19 mouse cellular contexts compared by ENCODE assay signal in the genomic region with DNA sequence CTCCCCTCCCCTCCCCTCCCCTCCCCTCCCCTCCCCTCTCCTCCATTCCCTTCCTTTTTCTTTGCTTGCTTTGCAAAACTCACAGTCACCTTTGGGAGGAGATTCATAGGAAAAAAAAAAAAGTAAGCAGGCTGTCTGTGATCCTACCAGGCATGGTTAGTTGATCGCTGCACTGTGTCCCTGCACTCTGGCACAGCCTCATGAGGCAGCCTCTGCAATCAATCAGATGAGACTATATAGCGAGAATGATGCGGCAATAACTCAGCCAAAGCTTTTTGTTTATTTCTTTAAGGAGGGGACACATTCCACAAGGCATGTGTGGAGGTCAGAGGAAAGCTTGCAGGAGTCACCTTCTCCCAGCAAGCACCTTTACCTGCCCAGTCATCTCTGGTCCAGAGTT.
DNase-seq lines count a peak whose midpoint lies in the region; ATAC-seq and TF ChIP-seq lines count a peak whose summit lies in the region.
"Had no signal": no experiment of that assay in that cellular context is flagged by ENCODE, and none has a peak within 500 bp of the region (broad histone marks: within the 10 kb centered on the region; RNA-seq: fewer than 3 reads in every experiment).

No protein-coding gene starts in this region.

- 32% methylated on average over 3 of the region's 3 CpGs for WGBS in kidney, adult 2 months
- 70% methylated on average over 3 of the region's 3 CpGs for WGBS in embryonic facial prominence, embryonic 10.5 days
- WGBS in kidney, embryonic 15.5 days: 25% methylated on average over 3 of the region's 3 CpGs

- H3K4me1 ChIP-seq in kidney, adult 2 months (ENCODE audit: control insufficient read depth, insufficient read depth, low read length): no peaks in the 10 kb centered on the region
- peaks cover 41% of the 10 kb centered on the region for H3K4me1 ChIP-seq in embryonic facial prominence, embryonic 10.5 days
- H3K4me1 ChIP-seq in kidney, embryonic 15.5 days: peaks cover 50% of the 10 kb centered on the region
- H3K4me1 ChIP-seq: forebrain, embryonic 13.5 days; liver, embryonic 13.5 days; neural tube, embryonic 12.5 days had no signal

- H3K27ac ChIP-seq in kidney, adult 2 months (ENCODE audit: insufficient read depth, low read depth, low read length): no peak overlapping the region
- H3K27ac ChIP-seq in embryonic facial prominence, embryonic 10.5 days (replicated peaks): 0 out of 2 replicates have a peak overlapping the region, but pooled peaks have one; percentile 10
- H3K27ac ChIP-seq in kidney, embryonic 15.5 days: peak overlapping the region; percentile 63
- no peak overlapping the region for H3K27ac ChIP-seq in layer of hippocampus, adult 2 months
- H3K27ac ChIP-seq: forebrain, embryonic 13.5 days; liver, embryonic 13.5 days; lung, embryonic 15.5 days; macrophage; midbrain, embryonic 12.5 days; neural tube, embryonic 12.5 days had no signal

- H3K9me3 ChIP-seq in embryonic facial prominence, embryonic 10.5 days: no peaks in the 10 kb centered on the region
- no peaks in the 10 kb centered on the region for H3K9me3 ChIP-seq in kidney, embryonic 15.5 days (replicated peaks)
- H3K9me3 ChIP-seq: forebrain, embryonic 13.5 days; limb, embryonic 13.5 days; liver, embryonic 13.5 days; lung, embryonic 15.5 days; midbrain, embryonic 12.5 days; neural tube, embryonic 12.5 days had no signal

- peak; percentile 27 for DNase-seq in kidney, adult 2 months
- no peak for DNase-seq in kidney, postnatal 14 days
- no peak for DNase-seq in embryonic facial prominence, embryonic 10.5 days (ENCODE audit: low spot score)
- DNase-seq in spleen, adult 18-20 months: no peak
- no peak for DNase-seq in layer of hippocampus, adult 2 months (ENCODE audit: low spot score in 2 of 2)
- no peak for DNase-seq in layer of hippocampus, adult 9-11 months
- DNase-seq: cerebellum, adult 8-10 months; gastrocnemius, postnatal 14 days; liver, embryonic 13.5 days; right cerebral cortex, postnatal 4 days had no signal

- H3K27me3 ChIP-seq in kidney, adult 2 months (replicated peaks; ENCODE audit: control insufficient read depth, insufficient read depth, low read length): no peaks in the 10 kb centered on the region
- H3K27me3 ChIP-seq in embryonic facial prominence, embryonic 10.5 days (replicated peaks; ENCODE audit: low read depth, poor library complexity, severe bottlenecking): no peaks in the 10 kb centered on the region
- H3K27me3 ChIP-seq in kidney, embryonic 15.5 days: no peaks in the 10 kb centered on the region
- H3K27me3 ChIP-seq: forebrain, embryonic 13.5 days; limb, embryonic 13.5 days; liver, embryonic 13.5 days; lung, embryonic 15.5 days; midbrain, embryonic 12.5 days; neural tube, embryonic 12.5 days had no signal

- H3K4me2 ChIP-seq in kidney, embryonic 15.5 days: no peak overlapping the region
- H3K4me2 ChIP-seq: forebrain, embryonic 13.5 days; limb, embryonic 13.5 days; liver, embryonic 13.5 days; lung, embryonic 15.5 days; midbrain, embryonic 12.5 days; neural tube, embryonic 12.5 days had no signal

- H3K4me3 ChIP-seq in kidney, adult 2 months (ENCODE audit: insufficient read depth, low read depth, low read length): no peak overlapping the region
- no peak overlapping the region for H3K4me3 ChIP-seq in embryonic facial prominence, embryonic 10.5 days
- H3K4me3 ChIP-seq in kidney, embryonic 15.5 days (replicated peaks): no peak overlapping the region
- H3K4me3 ChIP-seq in layer of hippocampus, adult 2 months: no peak overlapping the region
- H3K4me3 ChIP-seq: forebrain, embryonic 13.5 days; limb, embryonic 13.5 days; liver, embryonic 13.5 days; lung, embryonic 15.5 days; midbrain, embryonic 12.5 days; neural tube, embryonic 12.5 days had no signal

- no peaks in the 10 kb centered on the region for H3K36me3 ChIP-seq in kidney, adult 2 months (ENCODE audit: control insufficient read depth, insufficient read depth, low read length)
- no peaks in the 10 kb centered on the region for H3K36me3 ChIP-seq in embryonic facial prominence, embryonic 10.5 days (replicated peaks)
- H3K36me3 ChIP-seq in kidney, embryonic 15.5 days: no peaks in the 10 kb centered on the region
- H3K36me3 ChIP-seq: limb, embryonic 13.5 days; liver, embryonic 13.5 days; lung, embryonic 15.5 days; midbrain, embryonic 12.5 days; neural tube, embryonic 12.5 days had no signal

- no peak overlapping the region for H3K9ac ChIP-seq in kidney, embryonic 15.5 days
- H3K9ac ChIP-seq: forebrain, embryonic 13.5 days; limb, embryonic 13.5 days; liver, embryonic 13.5 days; lung, embryonic 15.5 days; midbrain, embryonic 12.5 days; neural tube, embryonic 12.5 days had no signal

- no peak for TF ChIP-seq CTCF in kidney, adult 2 months (conservative IDR thresholded peaks at IDR 0.05; ENCODE audit: insufficient read depth, insufficient read length, low read depth, low read length)
- TF ChIP-seq CTCF in layer of hippocampus, adult 2 months (conservative IDR thresholded peaks at IDR 0.05): no peak

- no peak for ATAC-seq in kidney, embryonic 15.5 days (replicated peaks; ENCODE audit: low FRiP score)
- ATAC-seq: activated CD4-positive, CD25-positive, alpha-beta regulatory T cell, adult 4 months; CD4-positive, CD25-positive, alpha-beta regulatory T cell, adult 4 months; forebrain, embryonic 13.5 days had no signal

- TF ChIP-seq POLR2A in kidney, adult 2 months (IDR thresholded peaks at IDR 0.05; ENCODE audit: low read depth, low read length): no peak

Comparison
In these comparisons a context has a peak if more than half of its experiments do, and no peak if none do; other contexts are left out.
1. H3K27ac ChIP-seq: peak in embryonic facial prominence, embryonic 10.5 days (single experiment) and kidney, embryonic 15.5 days (single experiment); none in kidney, adult 2 months (single experiment) and layer of hippocampus, adult 2 months (single experiment).